Mouse (Mus musculus): ENCODE measurements around the gene Celf5. TPM values are rescaled to one million over a fixed set of nuclear protein-coding genes. Genes with fewer than 3 reads are reported as not detected.
A peak's percentile ranks its signal among the peaks of the same experiment; 100 is the strongest.
"Not testable (repeated sequence)": the region's sequence is repeated elsewhere in the genome, so short reads cannot be mapped to it uniquely, and the experiment has no call there.

The Celf5 gene
- polyA plus RNA-seq, 1 experiment from 2014 or later = 109 TPM

- ATAC-seq (replicated peaks) = 0 out of 2 replicates have a peak, but pooled peaks have one; percentile 10
- Histone ChIP-seq H3K4me1 (no peaks in the 10 kb centered on the region), H3K4me3 (no peak overlapping the region), H3K9ac (no peak overlapping the region), H3K36me3 (replicated peaks) (peaks cover 2% of the 10 kb centered on the region; the same call in 1 of the 2 replicates), H3K9me3 (no peaks in the 10 kb centered on the region), H3K4me2 (no peak overlapping the region), H3K27ac (no peak overlapping the region), H3K27me3 (replicated peaks) (peaks cover 68% of the 10 kb centered on the region)
- 64% methylated on average over 12 of the region's 12 CpGs for WGBS
Measured at GRCm38 (mm10) chr10:81456983-81457563, 25.4 kb downstream of the Celf5 start.

GRCm38 (mm10) chr10:81455181-81455895 is 27.2 kb downstream of the Celf5 start, which contains the start of gene Nfic:
Gene Nfic (minus strand): TSS chr10:81455635.
- H3K4me1 ChIP-seq = no peaks in the 10 kb centered on the region
- H3K4me3 ChIP-seq = no peak within 1 kb of the TSS
- H3K9ac ChIP-seq = no peak within 1 kb of the TSS
- H3K36me3 ChIP-seq (replicated peaks) = no peaks in the 10 kb centered on the region
- H3K27ac ChIP-seq = no peak within 1 kb of the TSS
- H3K9me3 ChIP-seq = no peaks in the 10 kb centered on the region
- H3K4me2 ChIP-seq = no peak within 1 kb of the TSS
- no peak for ATAC-seq (replicated peaks)
- WGBS = 65% methylated on average over 28 of the region's 28 CpGs
- H3K27me3 ChIP-seq (replicated peaks) = peaks cover 68% of the 10 kb centered on the region

- Histone ChIP-seq H3K27ac (no peak overlapping the region), H3K4me3 (no peak overlapping the region), H3K4me1 (no peaks in the 10 kb centered on the region), H3K4me2 (no peak overlapping the region), H3K27me3 (replicated peaks) (peaks cover 71% of the 10 kb centered on the region), H3K9me3 (no peaks in the 10 kb centered on the region), H3K36me3 (replicated peaks) (no peaks in the 10 kb centered on the region), H3K9ac (no peak overlapping the region)
- WGBS = 73% methylated on average over 2 of the region's 2 CpGs
- no peak for ATAC-seq (replicated peaks)
Measured at GRCm38 (mm10) chr10:81454106-81454505, 28.4 kb downstream of the Celf5 start.

- no peaks in the 10 kb centered on the region for H3K9me3 ChIP-seq
- ATAC-seq (replicated peaks) = no peak
- H3K4me1 ChIP-seq = no peaks in the 10 kb centered on the region
- H3K36me3 ChIP-seq (replicated peaks) = no peaks in the 10 kb centered on the region
- 4% methylated on average over 14 of the region's 14 CpGs for WGBS
- no peak overlapping the region for H3K4me3 ChIP-seq
- peaks cover 79% of the 10 kb centered on the region for H3K27me3 ChIP-seq (replicated peaks)
- no peak overlapping the region for H3K9ac ChIP-seq
- H3K27ac ChIP-seq = no peak overlapping the region
- H3K4me2 ChIP-seq = no peak overlapping the region
Measured at GRCm38 (mm10) chr10:81452947-81453288, 29.6 kb downstream of the Celf5 start.

GRCm38 (mm10) chr10:81452237-81452946 is 30.1 kb downstream of the Celf5 start:
- Histone ChIP-seq H3K27me3 (replicated peaks) (peaks cover 77% of the 10 kb centered on the region), H3K9ac (no peak overlapping the region), H3K4me2 (no peak overlapping the region), H3K4me3 (no peak overlapping the region), H3K4me1 (no peaks in the 10 kb centered on the region), H3K9me3 (no peaks in the 10 kb centered on the region), H3K27ac (no peak overlapping the region), H3K36me3 (replicated peaks) (no peaks in the 10 kb centered on the region)
- no peak for ATAC-seq (replicated peaks)
- 10% methylated on average over 36 of the region's 36 CpGs for WGBS

GRCm38 (mm10) chr10:81451365-81451745 is 31.2 kb downstream of the Celf5 start:
- no peak for ATAC-seq (replicated peaks)
- no peak overlapping the region for H3K9ac ChIP-seq
- H3K9me3 ChIP-seq = no peaks in the 10 kb centered on the region
- WGBS = 71% methylated on average over 6 of the region's 6 CpGs
- H3K27ac ChIP-seq = no peak overlapping the region
- no peak overlapping the region for H3K4me3 ChIP-seq
- no peak overlapping the region for H3K4me2 ChIP-seq
- no peaks in the 10 kb centered on the region for H3K36me3 ChIP-seq (replicated peaks)
- peaks cover 69% of the 10 kb centered on the region for H3K27me3 ChIP-seq (replicated peaks)
- no peaks in the 10 kb centered on the region for H3K4me1 ChIP-seq

- ATAC-seq (replicated peaks) = no peak
- Histone ChIP-seq H3K9ac (no peak overlapping the region), H3K4me3 (no peak overlapping the region), H3K27ac (no peak overlapping the region), H3K36me3 (replicated peaks) (no peaks in the 10 kb centered on the region), H3K27me3 (replicated peaks) (peaks cover 65% of the 10 kb centered on the region), H3K4me2 (no peak overlapping the region), H3K9me3 (no peaks in the 10 kb centered on the region), H3K4me1 (no peaks in the 10 kb centered on the region)
- WGBS = 59% methylated on average over 9 of the region's 9 CpGs
Measured at GRCm38 (mm10) chr10:81450641-81451364, 31.7 kb downstream of the Celf5 start.

- H3K4me3 ChIP-seq = no peak overlapping the region
- no peaks in the 10 kb centered on the region for H3K36me3 ChIP-seq (replicated peaks)
- no peak overlapping the region for H3K27ac ChIP-seq
- peak; percentile 81 for ATAC-seq (replicated peaks)
- H3K4me2 ChIP-seq = no peak overlapping the region
- H3K4me1 ChIP-seq = no peaks in the 10 kb centered on the region
- H3K9me3 ChIP-seq = no peaks in the 10 kb centered on the region
- 2% methylated on average over 7 of the region's 7 CpGs for WGBS
- peaks cover 58% of the 10 kb centered on the region for H3K27me3 ChIP-seq (replicated peaks)
- H3K9ac ChIP-seq = no peak overlapping the region
Measured at GRCm38 (mm10) chr10:81450140-81450539, 32.4 kb downstream of the Celf5 start.

GRCm38 (mm10) chr10:81445516-81445915 is 37.0 kb downstream of the Celf5 start:
- not testable (repeated sequence) for H3K4me3 ChIP-seq; H3K9me3 ChIP-seq; H3K4me2 ChIP-seq; H3K36me3 ChIP-seq (replicated peaks); H3K9ac ChIP-seq; ATAC-seq (replicated peaks); H3K4me1 ChIP-seq; H3K27ac ChIP-seq
- 32% methylated on average over 2 of the region's 2 CpGs for WGBS
- H3K27me3 ChIP-seq (replicated peaks) = peaks cover 18% of the 10 kb centered on the region; the same call in 1 of the 2 replicates

- Histone ChIP-seq H3K27me3 (replicated peaks) (peaks cover 4% of the 10 kb centered on the region; the same call in 1 of the 2 replicates), H3K36me3 (replicated peaks) (no peaks in the 10 kb centered on the region), H3K4me3 (no peak overlapping the region), H3K4me2 (no peak overlapping the region), H3K27ac (no peak overlapping the region), H3K9me3 (no peaks in the 10 kb centered on the region), H3K9ac (no peak overlapping the region), H3K4me1 (no peaks in the 10 kb centered on the region)
- ATAC-seq (replicated peaks) = no peak
Measured at GRCm38 (mm10) chr10:81441019-81441418, 41.5 kb downstream of the Celf5 start.

- no peaks in the 10 kb centered on the region for H3K36me3 ChIP-seq (replicated peaks)
- 73% methylated on average over 3 of the region's 3 CpGs for WGBS
- H3K27me3 ChIP-seq (replicated peaks) = no peaks in the 10 kb centered on the region
- no peak overlapping the region for H3K4me2 ChIP-seq
- no peak overlapping the region for H3K9ac ChIP-seq
- H3K4me3 ChIP-seq = no peak overlapping the region
- H3K27ac ChIP-seq = 0 out of 2 replicates have a peak overlapping the region, but pooled peaks have one; percentile 31
- no peaks in the 10 kb centered on the region for H3K9me3 ChIP-seq
- peaks cover 29% of the 10 kb centered on the region for H3K4me1 ChIP-seq
- ATAC-seq (replicated peaks) = no peak
Measured at GRCm38 (mm10) chr10:81435436-81435835, 47.1 kb downstream of the Celf5 start.

All from midbrain, embryonic 15.5 days (tissue).